ENCODE assay signal across 20 mouse cellular contexts in genomic region chr15:11956129-11956528, GRCm38 (mm10). TPM values are rescaled to one million over a fixed set of nuclear protein-coding genes. Genes with fewer than 3 reads are reported as not detected.
"Had no signal": no experiment of that assay in that cellular context is flagged by ENCODE, and none has a peak within 500 bp of the region (broad histone marks: within the 10 kb centered on the region; RNA-seq: fewer than 3 reads in every experiment).

No protein-coding gene starts in this region.

- H3K4me3 ChIP-seq: midbrain, embryonic 10.5 days; midbrain, embryonic 12.5 days; myocyte; neural tube, embryonic 13.5 days; neural tube, embryonic 15.5 days; stomach, embryonic 15.5 days had no signal

- DNase-seq: lung, adult 18-20 months; lung, embryonic 14.5 days; lung, postnatal 10 days; lung, postnatal 4 days; midbrain, embryonic 14.5 days; retina, postnatal 1 day; right cerebral cortex, adult 18-20 months; right cerebral cortex, postnatal 25 days; right cerebral cortex, postnatal 4 days; thymus, postnatal 14 days; thymus, postnatal 36 days had no signal

- H3K27ac ChIP-seq: midbrain, embryonic 10.5 days; midbrain, embryonic 12.5 days; neural tube, embryonic 13.5 days; neural tube, embryonic 15.5 days; stomach, embryonic 15.5 days; stomach, postnatal 0 days had no signal

RNA-seq across cellular contexts. Expression of gene Npr3, which starts 49.0 kb away (rescaled TPM):
- total RNA-seq: megakaryocyte, adult 5-6 weeks; megakaryocyte-erythroid progenitor cell, adult 5-6 weeks had no signal
